Mouse (Mus musculus) frontal cortex, postnatal 14 days (tissue): ENCODE data around the gene Fnbp1l.

Experiments used
- DNase-seq, 2 experiments: peaks; one replicate each; pipeline ENCODE4 v3.0.0; 2022; ENCODE audit warnings: low spot score in 2 of 2

Fnbp1l gene

DNA sequence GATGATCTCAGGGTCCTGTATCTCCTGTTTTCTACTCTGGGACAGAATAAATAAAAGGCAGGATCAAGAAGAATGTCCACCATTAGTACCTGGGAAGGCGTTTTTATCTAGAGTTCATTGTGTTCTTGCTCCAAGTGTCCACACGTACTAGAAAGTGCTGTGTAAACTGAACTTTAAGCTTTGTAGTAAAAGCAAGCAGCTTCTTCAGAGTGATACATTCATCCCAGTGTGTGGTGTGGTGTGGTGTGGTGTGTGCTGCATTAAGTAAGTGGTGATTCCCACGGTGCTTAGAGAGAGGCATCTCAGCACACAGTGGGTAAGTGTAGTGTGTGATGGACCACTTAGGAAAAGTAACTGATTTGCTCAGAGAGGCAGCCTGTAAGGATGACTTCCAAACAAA lies 91.0 kb downstream of the Fnbp1l start:
- DNase-seq, result no peak

GRCm38 (mm10) chr3:122521294-122521693 lies 98.2 kb downstream of the Fnbp1l start:
- no peak for DNase-seq

DNA sequence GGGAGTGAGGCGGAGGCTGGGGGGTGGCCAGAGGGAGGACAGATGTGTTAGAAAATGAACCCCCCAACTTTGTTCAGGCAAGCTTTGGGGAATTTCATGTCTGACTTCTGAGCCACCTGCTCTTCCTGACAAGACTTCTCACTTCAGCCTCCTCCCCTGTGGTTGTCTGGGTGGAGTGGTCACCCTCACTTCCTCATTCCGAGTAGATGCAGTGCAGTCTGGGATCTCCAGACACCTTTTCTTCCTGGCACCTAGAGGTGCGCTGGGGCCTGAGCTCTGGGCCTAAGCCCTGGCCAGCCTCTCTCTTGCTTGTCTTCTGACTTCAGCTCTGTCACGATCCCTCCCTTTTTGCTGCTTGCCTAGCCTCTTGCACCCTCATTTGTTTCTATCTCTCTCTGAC lies 98.6 kb downstream of the Fnbp1l start:
- DNase-seq, result no peak

GRCm38 (mm10) chr3:122520365-122520764 lies 99.2 kb downstream of the Fnbp1l start:
- DNase-seq, result no peak

- DNase-seq, result no peak
Measured at GRCm38 (mm10) chr3:122519082-122519481, 100.4 kb downstream of the Fnbp1l start.

DNA sequence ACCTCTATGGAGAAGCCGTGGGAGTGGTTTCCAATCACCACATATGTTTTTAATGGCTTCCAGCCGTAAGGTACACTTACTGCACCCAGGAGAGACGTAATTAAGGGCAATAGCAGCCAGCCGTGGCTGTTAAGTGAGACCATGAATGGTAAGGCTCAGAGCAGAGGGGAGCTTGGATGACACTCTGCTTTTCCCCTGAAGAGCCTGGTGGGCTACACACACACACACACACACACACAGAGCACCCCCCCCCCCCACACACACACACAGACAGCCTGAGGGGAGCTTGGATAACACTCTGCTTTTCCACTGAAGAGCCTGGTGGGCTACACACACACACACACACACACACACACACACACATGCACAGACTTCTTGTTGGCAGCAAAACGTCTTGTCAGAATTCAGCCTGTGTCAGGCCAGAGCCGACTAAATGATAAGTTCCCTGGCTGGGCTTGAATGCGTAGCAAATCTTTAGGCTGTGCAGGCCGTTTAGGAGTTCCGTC lies 101.2 kb downstream of the Fnbp1l start:
- no peak for DNase-seq

- no peak for DNase-seq
Measured at GRCm38 (mm10) chr3:122517726-122518125, 101.8 kb downstream of the Fnbp1l start.

- DNase-seq, result no peak
Measured at GRCm38 (mm10) chr3:122516327-122516695, 103.2 kb downstream of the Fnbp1l start.

DNA sequence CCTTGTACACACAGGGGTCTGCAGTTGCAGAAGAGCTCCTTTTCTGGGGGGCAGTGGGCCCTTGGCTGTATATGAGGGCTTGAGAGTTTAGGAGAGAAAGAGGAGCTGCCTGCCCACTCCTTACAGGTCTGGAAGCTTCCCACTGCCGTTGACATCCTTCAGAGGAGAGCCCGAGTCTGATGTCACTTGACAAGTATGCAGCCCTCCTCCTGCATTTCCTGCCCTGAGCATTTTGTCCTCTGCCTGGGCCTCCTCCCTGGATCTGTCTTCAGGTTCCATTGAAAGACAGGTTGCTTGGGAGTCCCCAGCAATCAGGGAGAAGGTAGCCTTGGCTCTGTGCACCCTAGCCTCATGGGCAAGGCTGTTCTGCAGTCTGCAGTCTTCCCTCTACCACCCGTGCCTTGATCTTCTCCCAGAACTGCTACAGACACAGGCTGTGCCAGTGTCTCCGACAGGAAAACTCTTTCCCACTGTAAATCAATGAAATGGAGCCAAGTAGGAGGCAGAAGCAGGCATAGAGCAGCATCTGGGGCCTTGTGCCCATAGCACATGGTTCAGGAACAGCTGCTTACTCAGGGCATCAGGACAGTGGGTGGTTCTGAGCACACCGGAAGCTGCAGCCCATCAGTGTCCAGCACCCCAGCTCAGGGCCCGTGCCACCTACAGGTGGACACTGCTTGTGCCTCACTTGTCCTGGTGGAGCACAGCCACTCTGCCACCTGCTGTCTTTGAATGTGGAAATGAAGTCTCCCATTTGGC lies 103.8 kb downstream of the Fnbp1l start:
- no peak for DNase-seq

DNA sequence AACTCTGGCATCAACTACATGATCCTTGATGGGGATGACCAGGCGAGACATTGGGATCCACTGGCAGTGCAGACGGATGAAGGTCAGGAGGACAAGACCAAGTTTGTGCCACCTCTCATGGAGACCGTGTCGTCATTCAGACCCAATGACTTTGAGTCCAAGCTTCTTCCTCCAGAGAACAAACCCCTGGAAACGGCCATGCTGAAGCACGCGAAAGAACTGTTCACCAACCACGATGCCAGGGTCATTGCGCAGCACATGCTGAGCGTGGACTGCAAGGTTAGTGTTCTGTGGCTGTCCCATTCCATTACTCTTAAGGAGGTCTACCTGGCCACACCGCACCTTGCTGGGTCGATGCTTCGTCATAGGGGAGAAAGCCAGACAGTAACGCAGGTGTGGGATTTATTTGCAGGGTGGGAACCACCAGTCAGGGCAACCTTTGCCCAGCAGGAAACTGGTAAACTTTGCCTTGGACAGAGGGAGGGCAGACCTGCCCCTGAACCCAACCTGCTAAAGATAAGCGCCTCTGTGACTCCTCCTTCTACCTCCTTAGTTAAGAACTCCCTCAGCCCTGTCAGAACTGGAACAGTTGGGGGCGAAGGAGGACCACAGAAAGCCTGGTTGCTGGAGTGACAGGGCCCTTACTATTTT lies 106.7 kb downstream of the Fnbp1l start:
- no peak for DNase-seq

- DNase-seq, result no peak
Measured at GRCm38 (mm10) chr3:122511721-122512619, 107.5 kb downstream of the Fnbp1l start.

GRCm38 (mm10) chr3:122510932-122511331 lies 108.6 kb downstream of the Fnbp1l start:
- no peak for DNase-seq

DNA sequence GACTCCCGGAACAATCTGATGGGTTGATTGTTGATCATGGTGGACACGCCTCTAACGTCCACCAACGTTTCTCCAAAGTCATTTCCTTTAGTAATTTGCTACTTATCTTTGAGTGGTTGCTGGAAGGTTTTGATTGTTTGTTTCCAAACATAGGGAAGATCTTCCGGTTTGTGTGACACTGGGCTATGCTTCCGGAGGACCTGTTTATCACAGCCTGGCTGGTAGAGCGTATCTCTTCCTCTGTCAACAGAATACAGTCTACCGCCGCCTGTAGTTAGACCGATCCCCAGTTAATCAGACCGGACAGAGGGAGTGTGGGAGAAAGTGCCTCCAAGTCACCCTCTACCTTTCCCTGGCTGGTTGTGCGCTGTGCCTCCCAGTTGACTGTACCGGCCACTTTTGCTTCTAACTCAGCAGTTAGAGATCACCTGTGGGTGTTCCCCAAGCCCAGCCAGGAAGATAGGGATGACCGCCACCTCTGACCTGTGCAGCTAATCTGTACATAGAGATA lies 109.2 kb downstream of the Fnbp1l start:
- no peak for DNase-seq

GRCm38 (mm10) chr3:122509534-122510239 lies 109.8 kb downstream of the Fnbp1l start:
- DNase-seq, result no peak

GRCm38 (mm10) chr3:122509084-122509483 lies 110.4 kb downstream of the Fnbp1l start:
- no peak for DNase-seq

DNA sequence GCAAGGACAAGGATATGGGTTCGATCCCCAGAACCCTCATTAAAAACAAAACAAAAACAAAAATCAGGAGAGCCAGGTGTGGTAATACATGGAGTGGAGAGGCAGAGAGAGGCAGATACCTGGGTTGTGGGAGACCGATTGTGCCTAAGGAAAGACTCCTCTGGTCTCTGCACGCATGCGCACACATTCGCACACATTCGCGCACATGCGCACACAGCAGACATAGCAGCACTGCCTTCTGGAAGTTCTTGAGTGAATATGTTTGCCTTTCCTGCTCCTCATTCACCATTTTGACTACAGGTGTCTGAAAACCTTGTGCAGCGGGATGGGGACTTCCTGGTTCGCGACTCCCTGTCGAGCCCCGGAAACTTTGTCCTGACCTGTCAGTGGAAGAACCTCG lies 111.7 kb downstream of the Fnbp1l start:
- no peak for DNase-seq

GRCm38 (mm10) chr3:122506343-122506916 lies 113.1 kb downstream of the Fnbp1l start:
- no peak for DNase-seq

GRCm38 (mm10) chr3:122500929-122501328 lies 118.6 kb downstream of the Fnbp1l start:
- DNase-seq, result no peak

DNA sequence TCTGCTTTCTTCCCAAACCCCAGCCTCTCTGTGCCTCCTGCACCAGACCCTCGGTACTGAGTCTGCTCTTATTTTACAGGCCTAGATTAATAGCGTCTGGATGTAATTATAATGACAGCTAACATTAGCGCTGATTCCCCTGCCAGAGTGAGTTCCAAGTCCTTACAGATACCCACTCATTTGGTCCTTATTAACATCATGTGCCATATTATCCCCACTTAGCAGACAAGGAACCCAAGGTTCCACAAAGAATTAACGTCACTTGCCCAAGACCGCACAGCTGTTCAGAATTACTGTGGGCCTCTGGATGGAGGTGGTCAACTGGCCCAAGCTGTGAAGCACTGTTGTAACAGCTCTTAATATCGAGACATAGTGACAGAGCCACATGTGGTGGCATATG lies 119.9 kb downstream of the Fnbp1l start:
- no peak for DNase-seq

DNA sequence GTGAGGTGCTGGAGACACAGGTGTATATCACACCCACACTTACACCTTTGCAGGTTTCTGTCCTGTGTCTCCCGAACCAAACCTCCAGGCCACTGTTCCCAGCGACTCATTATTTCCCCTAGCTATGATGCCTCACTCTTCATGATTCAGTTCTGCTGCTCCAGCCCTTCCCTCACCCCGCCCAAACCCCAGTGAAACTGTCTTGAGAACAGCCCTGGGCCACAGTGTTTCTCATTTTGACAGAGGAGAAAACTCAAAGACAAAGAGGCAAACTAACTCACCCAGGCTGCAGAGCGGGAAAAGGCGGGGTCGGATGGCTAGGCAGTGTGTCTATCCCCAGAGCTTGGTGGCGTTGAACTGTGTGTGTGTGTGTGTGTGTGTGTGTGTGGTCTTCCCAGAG lies 121.0 kb downstream of the Fnbp1l start:
- no peak for DNase-seq

DNA sequence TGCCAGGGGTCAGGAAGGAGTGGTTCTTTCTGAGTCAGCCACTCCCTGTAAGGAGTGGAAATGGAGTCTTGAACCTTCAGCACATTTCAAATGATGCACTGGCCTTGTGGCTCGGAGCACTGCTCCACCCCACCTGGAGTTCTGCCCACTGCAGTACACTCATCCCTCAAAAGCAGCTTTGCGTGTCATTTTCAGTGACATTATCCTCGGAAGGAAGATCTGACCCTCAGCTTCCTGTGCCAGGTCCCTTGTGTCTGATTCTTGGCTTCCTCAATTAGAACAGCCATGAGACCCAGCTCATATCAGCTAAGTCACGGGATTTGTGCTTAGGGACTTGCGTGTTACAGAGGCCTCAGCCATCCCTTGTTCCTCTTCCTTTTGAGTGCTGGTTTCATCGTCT lies 121.6 kb downstream of the Fnbp1l start:
- no peak for DNase-seq
